Mouse (Mus musculus): ENCODE data around the gene Polr3c. TPM values are rescaled to one million over a fixed set of nuclear protein-coding genes. Genes with fewer than 3 reads are reported as not detected.
"Not testable (repeated sequence)": the region's sequence is repeated elsewhere in the genome, so short reads cannot be mapped to it uniquely, and the experiment has no call there.

Polr3c gene
- polyA plus RNA-seq, 1 experiment from 2014 or later, result 11.6 TPM

GRCm38 (mm10) chr3:96668424-96669067, 58.9 kb downstream of the Polr3c start:
- 92% methylated on average over 5 of the region's 5 CpGs for WGBS (ENCODE audit: insufficient replicate concordance)
- no peaks in the 10 kb centered on the region for H3K36me3 ChIP-seq (replicated peaks; ENCODE audit: insufficient read depth, low read length)

GRCm38 (mm10) chr3:96667316-96667715, 60.1 kb downstream of the Polr3c start:
- TF ChIP-seq EP300 (IDR thresholded peaks at IDR 0.05; ENCODE audit: low read depth) (no peak), CTCF (IDR thresholded peaks at IDR 0.05; ENCODE audit: low read depth) (peak; percentile 72)
- Histone ChIP-seq H3K4me1 (ENCODE audit: insufficient read depth) (peaks cover 12% of the 10 kb centered on the region), H3K9ac (replicated peaks) (no peak overlapping the region), H3K27ac (ENCODE audit: low read depth) (no peak overlapping the region), H3K9me3 (ENCODE audit: low read length) (no peaks in the 10 kb centered on the region), H3K36me3 (replicated peaks; ENCODE audit: insufficient read depth, low read length) (no peaks in the 10 kb centered on the region), H3K27me3 (ENCODE audit: insufficient read depth, low read length) (peaks cover 19% of the 10 kb centered on the region), H3K4me3 (ENCODE audit: low read depth, low read length) (no peak overlapping the region), H3K4me2 (ENCODE audit: low read depth, low read length) (no peak overlapping the region)
- DNase-seq (peak; percentile 30), ATAC-seq (no peak)
- WGBS (ENCODE audit: insufficient replicate concordance), result 27% methylated on average over 1 of the region's 1 CpGs

More at GRCm38 (mm10) chr3:96668424-96669067, 58.9 kb downstream of the Polr3c start:
- no peak overlapping the region for H3K9ac ChIP-seq (replicated peaks)
- no peak for DNase-seq
- no peak overlapping the region for H3K27ac ChIP-seq (ENCODE audit: low read depth)
- no peak overlapping the region for H3K4me2 ChIP-seq (ENCODE audit: low read depth, low read length)
- H3K27me3 ChIP-seq (ENCODE audit: insufficient read depth, low read length), result peaks cover 19% of the 10 kb centered on the region
- no peak for TF ChIP-seq EP300 (IDR thresholded peaks at IDR 0.05; ENCODE audit: low read depth)
- no peak for TF ChIP-seq CTCF (IDR thresholded peaks at IDR 0.05; ENCODE audit: low read depth)
- H3K4me1 ChIP-seq (ENCODE audit: insufficient read depth), result peaks cover 12% of the 10 kb centered on the region
- no peak for ATAC-seq
- no peak overlapping the region for H3K4me3 ChIP-seq (ENCODE audit: low read depth, low read length)
- H3K9me3 ChIP-seq (ENCODE audit: low read length), result no peaks in the 10 kb centered on the region

- Histone ChIP-seq H3K27ac (ENCODE audit: low read depth) (no peak overlapping the region), H3K4me2 (ENCODE audit: low read depth, low read length) (no peak overlapping the region), H3K36me3 (replicated peaks; ENCODE audit: insufficient read depth, low read length) (no peaks in the 10 kb centered on the region), H3K4me3 (ENCODE audit: low read depth, low read length) (no peak overlapping the region), H3K9me3 (ENCODE audit: low read length) (no peaks in the 10 kb centered on the region), H3K27me3 (ENCODE audit: insufficient read depth, low read length) (peaks cover 19% of the 10 kb centered on the region), H3K4me1 (ENCODE audit: insufficient read depth) (peaks cover 12% of the 10 kb centered on the region), H3K9ac (replicated peaks) (no peak overlapping the region)
- TF ChIP-seq CTCF (IDR thresholded peaks at IDR 0.05; ENCODE audit: low read depth) (no peak), EP300 (IDR thresholded peaks at IDR 0.05; ENCODE audit: low read depth) (no peak)
- ATAC-seq (no peak), DNase-seq (no peak)
- 85% methylated on average over 5 of the region's 5 CpGs for WGBS (ENCODE audit: insufficient replicate concordance)
These were observed 60.5 kb downstream of the Polr3c start for GRCm38 (mm10) chr3:96666916-96667315.

GRCm38 (mm10) chr3:96665732-96666363, 61.6 kb downstream of the Polr3c start:
- 82% methylated on average over 7 of the region's 7 CpGs for WGBS (ENCODE audit: insufficient replicate concordance)
- H3K27ac ChIP-seq (ENCODE audit: low read depth); H3K9me3 ChIP-seq (ENCODE audit: low read length); ATAC-seq; H3K4me2 ChIP-seq (ENCODE audit: low read depth, low read length); DNase-seq; H3K4me3 ChIP-seq (ENCODE audit: low read depth, low read length); H3K9ac ChIP-seq (replicated peaks); H3K36me3 ChIP-seq (replicated peaks; ENCODE audit: insufficient read depth, low read length): not testable (repeated sequence)
- peaks cover 12% of the 10 kb centered on the region for H3K4me1 ChIP-seq (ENCODE audit: insufficient read depth)
- H3K27me3 ChIP-seq (ENCODE audit: insufficient read depth, low read length), result peaks cover 11% of the 10 kb centered on the region; the same call in 1 of the 2 replicates

GRCm38 (mm10) chr3:96663432-96664239, 63.8 kb downstream of the Polr3c start:
- ATAC-seq, result peak; percentile 78
- TF ChIP-seq CTCF (IDR thresholded peaks at IDR 0.05; ENCODE audit: low read depth) (peak; percentile 73), EP300 (IDR thresholded peaks at IDR 0.05; ENCODE audit: low read depth) (no peak)
- H3K9ac ChIP-seq (replicated peaks), result no peak overlapping the region; the same call in 1 of the 2 replicates
- H3K27ac ChIP-seq (ENCODE audit: low read depth), result no peak overlapping the region
- no peaks in the 10 kb centered on the region for H3K9me3 ChIP-seq (ENCODE audit: low read length)
- no peaks in the 10 kb centered on the region for H3K36me3 ChIP-seq (replicated peaks; ENCODE audit: insufficient read depth, low read length)
- peaks cover 7% of the 10 kb centered on the region for H3K4me1 ChIP-seq (ENCODE audit: insufficient read depth)
- 6% methylated on average over 15 of the region's 18 CpGs for WGBS (ENCODE audit: insufficient replicate concordance)
- H3K4me3 ChIP-seq (ENCODE audit: low read depth, low read length), result no peak overlapping the region
- H3K27me3 ChIP-seq (ENCODE audit: insufficient read depth, low read length), result no peaks in the 10 kb centered on the region
- DNase-seq, result peak; percentile 83
- peak overlapping the region; percentile 51 for H3K4me2 ChIP-seq (ENCODE audit: low read depth, low read length)

- H3K4me2 ChIP-seq (ENCODE audit: low read depth, low read length), result no peak overlapping the region
- WGBS (ENCODE audit: insufficient replicate concordance), result 68% methylated on average over 8 of the region's 8 CpGs
- TF ChIP-seq CTCF (IDR thresholded peaks at IDR 0.05; ENCODE audit: low read depth) (no peak), EP300 (IDR thresholded peaks at IDR 0.05; ENCODE audit: low read depth) (no peak)
- no peak overlapping the region for H3K27ac ChIP-seq (ENCODE audit: low read depth)
- no peak overlapping the region for H3K4me3 ChIP-seq (ENCODE audit: low read depth, low read length)
- no peak for ATAC-seq
- no peak for DNase-seq
- no peaks in the 10 kb centered on the region for H3K36me3 ChIP-seq (replicated peaks; ENCODE audit: insufficient read depth, low read length)
- H3K9ac ChIP-seq (replicated peaks), result no peak overlapping the region
- no peaks in the 10 kb centered on the region for H3K9me3 ChIP-seq (ENCODE audit: low read length)
- H3K4me1 ChIP-seq (ENCODE audit: insufficient read depth), result peaks cover 7% of the 10 kb centered on the region
- no peaks in the 10 kb centered on the region for H3K27me3 ChIP-seq (ENCODE audit: insufficient read depth, low read length)
These were observed 64.6 kb downstream of the Polr3c start for GRCm38 (mm10) chr3:96662731-96663316.

Other genes with a start within 250 kb of the Polr3c start
- 19.2 and 21.8 TPM in 2 replicates for gene Hfe2, start 202.5 kb downstream of the Polr3c start, polyA plus RNA-seq (2015; fragmentation: Nextera tagmentation; extraction: Ambion mirVana)
- 65.3 and 72.4 TPM in 2 replicates for gene Txnip, start 169.7 kb downstream of the Polr3c start, polyA plus RNA-seq (2015; fragmentation: Nextera tagmentation; extraction: Ambion mirVana)
- not detected in 2 replicates for gene Gm16253, start 150.6 kb downstream of the Polr3c start, polyA plus RNA-seq (2015; fragmentation: Nextera tagmentation; extraction: Ambion mirVana)
- 12.9 and 14.7 TPM in 2 replicates for gene Polr3gl, start 133.4 kb downstream of the Polr3c start, polyA plus RNA-seq (2015; fragmentation: Nextera tagmentation; extraction: Ambion mirVana)
- not detected in 2 replicates for gene Ankrd34a, start 131.0 kb downstream of the Polr3c start, polyA plus RNA-seq (2015; fragmentation: Nextera tagmentation; extraction: Ambion mirVana)
- 0.45 and 0.54 TPM in 2 replicates for gene Lix1l, start 126.5 kb downstream of the Polr3c start, polyA plus RNA-seq (2015; fragmentation: Nextera tagmentation; extraction: Ambion mirVana)
- gene Rbm8a, start 97.7 kb downstream of the Polr3c start, polyA plus RNA-seq (2015; fragmentation: Nextera tagmentation; extraction: Ambion mirVana), result 54.6 and 56.5 TPM in 2 replicates
- gene Pex11b, start 92.3 kb downstream of the Polr3c start, polyA plus RNA-seq (2015; fragmentation: Nextera tagmentation; extraction: Ambion mirVana), result 24.1 and 24.4 TPM in 2 replicates
- gene Gm42957, start 92.2 kb downstream of the Polr3c start, polyA plus RNA-seq (2015; fragmentation: Nextera tagmentation; extraction: Ambion mirVana), result not detected in 2 replicates
- 0.05 and 0.07 TPM in 2 replicates for gene Itga10, start 82.0 kb downstream of the Polr3c start, polyA plus RNA-seq (2015; fragmentation: Nextera tagmentation; extraction: Ambion mirVana)
- gene Ankrd35, start 57.5 kb downstream of the Polr3c start, polyA plus RNA-seq (2015; fragmentation: Nextera tagmentation; extraction: Ambion mirVana), result 0.37 and 0.45 TPM in 2 replicates
- gene Pias3, start 31.2 kb downstream of the Polr3c start, polyA plus RNA-seq (2015; fragmentation: Nextera tagmentation; extraction: Ambion mirVana), result 4.6 and 5.2 TPM in 2 replicates
- gene Nudt17, start 19.1 kb downstream of the Polr3c start, polyA plus RNA-seq (2015; fragmentation: Nextera tagmentation; extraction: Ambion mirVana), result 0.29 and 0.38 TPM in 2 replicates
- 28.6 and 29.7 TPM in 2 replicates for gene Rnf115, start within 50 bp of the Polr3c start, polyA plus RNA-seq (2015; fragmentation: Nextera tagmentation; extraction: Ambion mirVana)
- 49.4 and 57.7 TPM in 2 replicates for gene Pdzk1, start 101.7 kb upstream of the Polr3c start, polyA plus RNA-seq (2015; fragmentation: Nextera tagmentation; extraction: Ambion mirVana)
- 0.78 and 0.89 TPM in 2 replicates for gene Cd160, start 101.7 kb upstream of the Polr3c start, polyA plus RNA-seq (2015; fragmentation: Nextera tagmentation; extraction: Ambion mirVana)
- 1.4 TPM in 2 replicates for gene Gja5, start 177.1 kb upstream of the Polr3c start, polyA plus RNA-seq (2015; fragmentation: Nextera tagmentation; extraction: Ambion mirVana)
- 20.0 and 21.1 TPM in 2 replicates for gene Gpr89, start 177.7 kb upstream of the Polr3c start, polyA plus RNA-seq (2015; fragmentation: Nextera tagmentation; extraction: Ambion mirVana)
- not detected in 2 replicates for gene Gja8, start 198.4 kb upstream of the Polr3c start, polyA plus RNA-seq (2015; fragmentation: Nextera tagmentation; extraction: Ambion mirVana)